Mouse (Mus musculus) left cerebral cortex, adult 18-20 months (tissue): ENCODE measurements around the gene Snx14. TPM values are rescaled to one million over a fixed set of nuclear protein-coding genes. Genes with fewer than 3 reads are reported as not detected.
A peak's percentile ranks its signal among the peaks of the same experiment; 100 is the strongest.

ENCODE experiments used
- DNase-seq, 2 experiments: peaks; one replicate each; pipeline ENCODE4 v3.0.0; 2021 to 2022; ENCODE audit warnings: low spot score in 2 of 2, mixed read lengths in 1 of 2
- total RNA-seq, 2 experiments: library from RNA; stranded (reverse); gene quantifications; 2 replicates each; pipeline ENCODE4 v1.2.3; 2021

Gene Snx14
- total RNA-seq, 2 experiments from 2014 or later = 54.3 to 55.8 TPM

DNA sequence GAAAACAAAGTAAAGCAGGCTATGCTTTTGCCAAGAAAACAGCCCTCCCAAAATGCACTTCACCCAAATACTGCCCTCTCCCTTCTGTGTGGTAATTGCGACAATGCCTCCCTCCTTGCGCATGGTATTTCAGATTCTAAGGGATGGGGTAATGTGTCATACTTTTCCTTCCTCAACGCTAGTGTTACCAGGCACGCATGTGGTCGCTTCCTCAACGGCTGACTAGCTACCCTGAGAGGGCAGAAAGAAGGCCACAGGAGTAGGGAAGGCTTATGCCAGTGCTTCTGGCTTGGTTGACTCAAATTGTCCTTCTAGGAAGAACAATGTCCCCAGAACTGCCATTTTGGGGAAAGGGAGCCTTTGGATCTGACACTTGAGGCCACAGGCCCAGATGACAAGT, 90.1 kb downstream of the Snx14 start:
- no peak for DNase-seq

DNA sequence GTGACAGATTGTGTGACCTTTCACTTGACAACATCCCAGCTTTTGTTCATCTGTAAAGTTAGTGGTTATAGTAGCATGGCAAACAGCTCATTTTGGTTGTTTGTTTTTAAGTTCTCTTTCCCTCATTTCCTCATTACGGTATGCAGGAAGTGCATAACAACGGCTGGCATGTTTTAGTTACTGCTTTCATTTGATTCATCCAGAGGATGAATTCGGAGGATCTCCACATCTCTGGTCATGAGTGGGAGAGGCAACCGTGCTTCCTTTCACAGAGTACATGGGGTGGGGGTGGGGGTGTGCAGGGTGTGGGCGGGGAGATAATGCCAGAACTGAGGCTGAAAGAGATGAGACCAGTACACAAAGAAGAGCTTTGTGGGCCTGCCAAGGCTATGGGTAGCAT, 91.9 kb downstream of the Snx14 start:
- DNase-seq = no peak

DNA sequence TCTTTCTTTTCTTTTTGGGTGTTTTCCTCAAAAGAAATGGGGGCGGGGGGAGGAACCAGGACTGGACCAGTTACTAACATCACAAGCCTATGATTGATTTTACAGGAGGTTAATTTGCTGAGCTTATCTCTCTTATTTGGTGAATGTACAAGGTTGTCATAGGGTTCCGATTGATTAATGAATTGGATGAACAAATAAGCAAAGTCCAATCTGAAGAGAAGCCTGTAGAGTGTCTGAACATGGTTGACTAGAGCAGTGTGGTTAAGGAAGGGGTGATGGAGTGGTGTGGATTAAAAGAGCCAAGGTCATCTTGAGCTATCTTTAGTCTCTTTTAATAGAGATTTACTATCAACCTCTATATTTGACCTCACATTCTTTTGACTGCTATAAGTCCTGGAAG, 94.3 kb downstream of the Snx14 start:
- no peak for DNase-seq

DNA sequence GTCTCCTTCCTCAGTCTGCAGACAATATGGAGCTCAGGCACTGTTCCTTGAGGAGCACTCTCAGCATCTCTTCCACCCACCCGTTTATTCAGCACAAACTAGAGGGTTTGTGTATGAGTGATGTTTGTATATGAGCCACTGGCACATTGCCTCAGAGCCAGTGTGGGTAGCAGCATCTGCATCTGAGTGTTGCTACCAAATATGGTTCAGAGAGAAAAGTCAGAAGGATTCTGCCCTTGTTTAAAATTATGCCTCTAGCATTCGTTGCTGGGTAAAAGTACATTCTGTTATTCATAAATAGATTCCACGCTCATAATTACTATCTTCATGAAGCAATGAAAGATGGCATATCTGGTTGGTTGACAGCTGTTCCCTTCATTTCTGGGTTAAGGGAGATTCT, 96.1 kb downstream of the Snx14 start:
- peak in 1 of 2 experiments; percentile 29 for DNase-seq

DNA sequence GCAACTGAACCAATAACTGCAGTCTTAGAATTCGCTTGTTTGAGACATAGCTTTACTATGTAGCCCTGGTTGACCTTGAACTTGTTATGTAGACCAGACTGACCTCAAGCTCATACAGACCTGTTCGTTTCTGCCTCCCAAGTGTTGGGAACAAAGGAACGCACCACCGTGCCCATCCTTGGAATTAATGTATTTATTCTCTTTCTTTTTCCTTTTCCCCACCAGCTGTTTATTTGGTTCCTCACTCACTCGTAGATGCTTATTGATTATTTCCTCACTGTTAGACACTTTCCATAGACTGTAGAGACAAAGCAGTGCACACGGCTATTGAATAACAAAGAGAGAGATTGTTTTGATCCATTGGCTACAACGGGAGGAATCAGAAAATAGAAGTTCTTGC, 96.5 kb downstream of the Snx14 start:
- DNase-seq = no peak

DNA sequence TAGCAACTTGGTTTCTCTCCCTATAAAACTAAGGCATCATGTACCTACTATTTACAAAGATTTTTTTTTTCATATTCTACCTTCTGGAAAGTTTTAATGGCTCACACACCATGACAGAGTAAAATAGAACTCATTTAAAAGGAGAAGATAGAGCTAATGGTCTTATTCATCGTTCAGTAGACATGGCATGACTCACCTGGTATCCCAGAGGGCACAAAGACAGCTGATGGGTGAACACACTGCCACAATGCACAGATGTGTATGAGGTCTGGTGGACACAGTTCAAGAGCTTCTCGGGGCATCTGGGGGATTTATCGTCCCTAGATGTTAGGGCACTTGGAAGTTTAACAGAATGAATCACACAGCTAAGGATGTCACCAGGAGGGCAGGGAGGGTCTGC, 97.9 kb downstream of the Snx14 start:
- DNase-seq = no peak

DNA sequence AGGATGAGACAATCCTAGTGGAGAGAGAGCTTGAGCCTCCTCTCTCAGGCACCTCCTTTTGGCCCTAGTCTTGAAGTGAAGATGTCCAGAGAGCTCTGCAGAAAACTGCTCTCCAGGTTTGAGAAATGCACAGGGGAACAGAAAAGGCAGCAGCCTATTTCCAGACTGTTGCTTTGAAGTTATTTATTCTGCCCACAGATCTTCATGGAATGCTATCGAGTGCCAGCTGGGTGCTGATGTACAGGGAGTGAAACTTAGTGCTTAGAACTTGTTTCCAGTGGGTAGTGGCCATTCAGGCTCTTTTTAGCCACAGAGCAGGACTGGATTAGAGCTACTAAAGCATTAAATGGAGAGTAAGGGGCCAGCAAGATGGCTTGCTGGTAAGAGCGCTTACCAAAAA, 102.9 kb downstream of the Snx14 start:
- no peak for DNase-seq

DNA sequence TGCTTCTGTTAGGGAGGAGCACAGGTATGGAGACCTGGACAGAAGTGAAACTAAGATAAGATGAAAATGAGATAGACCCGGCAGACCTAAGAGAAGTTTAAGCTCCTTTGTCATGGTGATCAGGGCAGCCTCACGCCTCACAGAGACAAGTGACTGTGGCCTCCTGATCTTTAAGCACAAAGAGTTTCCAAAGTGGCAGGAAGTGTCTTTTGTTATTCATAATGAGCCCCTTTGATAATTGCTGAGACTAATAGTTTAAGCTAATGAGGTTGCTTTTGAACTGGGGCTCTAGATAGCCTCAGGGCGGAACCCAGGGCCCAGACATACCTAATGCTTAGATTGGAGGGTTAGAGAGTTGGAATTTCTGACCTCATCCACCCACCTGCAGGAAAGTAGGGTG, 106.3 kb downstream of the Snx14 start:
- DNase-seq = no peak

DNA sequence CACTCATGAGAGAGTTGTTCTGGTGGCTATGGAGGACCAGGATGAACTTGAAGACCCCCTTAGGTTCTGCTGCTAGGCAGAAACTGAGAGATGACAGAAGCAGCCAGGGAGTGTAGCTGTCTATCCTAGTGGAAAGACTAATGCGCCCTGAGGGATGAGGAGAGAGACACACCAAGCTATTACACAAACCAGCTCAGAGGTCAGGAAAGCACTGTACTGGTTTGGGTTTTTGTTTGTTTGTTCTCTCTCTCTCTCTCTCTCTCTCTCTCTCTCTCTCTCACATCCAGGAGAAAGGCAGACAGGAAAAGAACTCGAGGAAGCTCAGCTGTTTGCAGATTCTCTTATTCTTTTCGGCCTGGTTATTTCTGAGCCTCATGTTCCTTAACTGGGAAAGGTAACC, 108.4 kb downstream of the Snx14 start:
- no peak for DNase-seq

DNA sequence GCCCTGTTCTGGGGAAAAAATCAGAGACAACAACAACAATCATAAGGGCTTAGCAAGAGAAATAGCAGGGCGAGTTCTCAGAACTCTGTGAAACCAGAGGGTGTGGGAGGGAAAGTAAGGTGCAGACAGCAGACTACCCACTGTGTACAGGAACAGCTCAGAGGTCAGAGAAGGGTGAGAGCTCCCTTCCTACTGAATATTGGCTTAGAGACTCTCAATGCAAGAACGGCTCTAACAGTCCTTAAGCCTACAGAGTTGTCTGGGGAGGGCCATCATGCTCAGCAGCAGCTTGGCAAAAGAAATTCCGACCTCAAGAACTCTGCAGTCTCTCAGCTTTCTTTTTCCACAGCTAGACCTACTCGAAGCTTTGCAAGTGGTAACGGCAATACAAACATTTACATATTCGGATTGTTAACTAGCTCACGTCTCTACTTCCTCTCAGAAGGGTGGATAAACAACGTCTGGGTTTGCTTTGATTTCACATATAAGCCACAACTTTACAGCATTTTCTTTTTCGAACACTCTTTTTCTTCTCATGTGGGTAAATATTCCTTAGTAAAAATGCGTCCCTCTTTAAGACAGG, 109.5 kb downstream of the Snx14 start:
- no peak for DNase-seq

DNA sequence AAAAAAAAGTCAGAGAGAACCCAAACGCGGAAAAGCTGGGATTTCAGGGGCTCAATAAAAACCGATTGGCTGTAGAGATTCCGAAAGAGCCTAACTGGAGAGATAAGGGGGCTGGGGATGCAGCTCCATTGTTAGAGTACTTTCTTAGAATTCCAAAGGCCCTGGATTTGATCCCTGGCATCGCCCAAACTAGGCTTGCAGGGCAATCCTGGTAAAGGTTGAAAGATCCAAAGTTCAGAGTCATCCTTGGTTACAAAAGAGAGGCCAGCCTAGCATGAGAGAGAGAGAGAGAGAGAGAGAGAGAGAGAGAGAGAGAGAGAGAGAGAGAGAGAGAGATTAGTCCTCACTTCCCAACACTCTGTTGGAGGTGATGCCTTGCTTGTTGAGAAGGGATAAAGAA, 110.1 kb downstream of the Snx14 start:
- no peak for DNase-seq

DNA sequence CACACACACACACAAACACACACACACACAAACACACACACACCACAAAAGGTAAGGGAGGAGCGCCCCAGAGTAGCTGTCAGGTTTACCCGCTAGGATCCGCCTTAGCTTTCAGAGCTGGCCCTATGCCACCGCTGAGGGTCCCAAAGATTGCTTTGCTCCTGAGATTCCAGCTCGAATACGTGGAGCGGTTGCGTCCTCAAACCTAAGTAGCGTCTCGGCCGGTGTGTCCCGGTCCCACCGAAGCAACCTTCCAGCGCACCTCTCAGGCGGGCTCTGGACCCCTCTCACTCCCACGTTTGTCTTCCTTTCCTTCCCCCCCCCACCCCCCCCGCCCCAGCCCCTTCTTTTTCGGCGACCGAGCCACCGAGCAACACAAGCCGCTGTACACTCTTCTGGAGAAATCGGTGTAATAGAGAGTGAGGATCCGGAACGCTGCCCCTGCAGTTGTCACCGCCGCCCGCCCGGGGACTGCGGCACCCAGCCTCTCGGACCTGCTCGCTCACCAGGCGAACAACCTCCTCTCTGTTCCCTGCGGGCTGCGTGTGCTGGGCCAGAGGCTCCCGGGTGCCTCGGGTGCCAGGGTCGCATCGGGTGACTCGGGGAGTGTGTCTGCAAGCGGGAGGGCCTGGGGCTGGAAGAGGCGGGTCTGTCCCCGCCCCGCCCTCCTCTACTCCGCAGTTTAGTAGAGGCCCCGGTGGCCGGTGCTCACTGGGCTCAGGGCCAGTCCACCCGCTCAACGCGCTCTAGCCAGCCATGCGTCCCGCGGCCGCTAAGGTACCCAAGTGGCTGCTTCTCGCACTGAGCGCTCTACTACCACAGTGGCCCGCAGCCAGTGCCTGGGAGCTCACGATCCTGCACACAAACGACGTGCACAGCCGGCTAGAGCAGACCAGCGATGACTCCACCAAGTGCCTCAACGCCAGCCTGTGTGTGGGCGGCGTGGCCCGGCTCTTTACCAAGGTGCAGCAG, 111.5 kb downstream of the Snx14 start, which contains the start of gene Nt5e:
TSS of gene Nt5e (plus strand) at position 268 of the 972 bp plus-strand sequence.
- DNase-seq = peak; percentile 70 to 77

Other genes with a start within 250 kb of the Snx14 start
- 1 to 10 TPM; 2.6 to 3.6 TPM for gene Nt5e, start 111.8 kb downstream of the Snx14 start, total RNA-seq
- gene Gm20537, start 17.7 kb upstream of the Snx14 start, total RNA-seq = 1 to 10 TPM in 1 of 2 experiments, not detected in 1; 1.7 TPM
- gene Syncrip, start 43.6 kb upstream of the Snx14 start, total RNA-seq = 10 to 100 TPM; 64.8 TPM
- gene Zfp949, start 109.1 kb upstream of the Snx14 start, total RNA-seq = 10 to 100 TPM; 23.6 to 27.4 TPM
- 1 to 10 TPM; 1.0 to 1.7 TPM for gene Trim43a, start 141.9 kb upstream of the Snx14 start, total RNA-seq